Mouse (Mus musculus): ENCODE measurements around the gene Sestd1.

DNA sequence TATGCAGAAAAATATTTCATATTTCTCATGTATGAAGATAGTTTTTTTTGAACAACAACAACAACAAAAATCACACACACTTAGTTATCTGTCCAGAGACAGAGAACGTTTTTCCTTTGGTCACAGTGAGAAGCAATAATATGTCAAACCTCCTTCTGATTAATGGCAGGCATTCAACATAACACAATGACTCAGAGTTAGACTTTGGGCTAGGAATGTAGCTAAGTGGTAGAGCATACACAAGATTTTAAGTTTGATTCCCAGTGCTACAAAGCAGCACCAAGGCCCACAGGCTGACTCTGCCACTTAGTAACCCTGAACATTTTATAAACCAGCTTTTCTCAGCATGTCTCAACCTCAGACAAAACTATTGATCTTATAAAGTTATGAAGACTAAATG is 145.5 kb downstream of the Sestd1 start:
- no peak for TF ChIP-seq CTCF (IDR thresholded peaks at IDR 0.05; ENCODE audit: insufficient read depth, low read length)
- no peak for TF ChIP-seq POLR2A (IDR thresholded peaks at IDR 0.05; ENCODE audit: borderline replicate concordance, extremely low read depth, low read depth, low read length)

All from lung, adult 2 months (tissue).